Mouse (Mus musculus) midbrain, embryonic 10.5 days (tissue): ENCODE data around the gene Igf1r. TPM values are rescaled to one million over a fixed set of nuclear protein-coding genes. Genes with fewer than 3 reads are reported as not detected.

ENCODE experiments used
- DNase-seq: peaks from one replicate; pipeline ENCODE4 v3.0.0-alpha.2; 2017; ENCODE audit warnings: low spot score
- H3K27ac ChIP-seq: fragments of 300-500 bp; sonication (generic); replicated peaks from 2 replicates; pipeline ENCODE4 v1.5.1; 2016; ENCODE audit warnings: mild to moderate bottlenecking
- H3K27me3 ChIP-seq: fragments of 300-500 bp; sonication (generic); 2 replicates; pipeline ENCODE4 v1.6.1; 2016; ENCODE audit warnings: low read depth, mild to moderate bottlenecking; ENCODE audit not compliant: poor library complexity, severe bottlenecking
- H3K36me3 ChIP-seq: fragments of 300-500 bp; sonication (generic); 2 replicates; pipeline ENCODE4 v1.6.1; 2016; ENCODE audit warnings: mild to moderate bottlenecking, moderate library complexity
- H3K4me1 ChIP-seq: fragments of 300-500 bp; sonication (generic); 2 replicates; pipeline ENCODE4 v1.6.1; 2016
- H3K4me3 ChIP-seq: fragments of 300-500 bp; sonication (generic); 2 replicates; pipeline ENCODE4 v1.5.1; 2016; ENCODE audit warnings: mild to moderate bottlenecking, moderate library complexity
- H3K9me3 ChIP-seq: fragments of 300-500 bp; sonication (generic); replicated peaks from 2 replicates; pipeline ENCODE4 v1.6.1; 2016; ENCODE audit warnings: mild to moderate bottlenecking
- WGBS: fragments of 180-500 bp; shearing (Covaris S2); methylation state at CpG from one replicate; pipeline ENCODE4 v1.1.7; 2016; 5-methylcytosine and 5-hydroxymethylcytosine counted together
- polyA plus RNA-seq: library from polyadenylated mRNA; unstranded; fragments of >200 nt; fragmentation: Nextera tagmentation; extraction: Ambion mirVana; gene quantifications from 2 replicates; pipeline ENCODE4 v1.2.1, GENCODE M21; 2016

Igf1r gene
- polyA plus RNA-seq, 1 experiment from 2014 or later, result 17.0 TPM

GRCm38 (mm10) chr7:68189691-68190456 is 237.2 kb downstream of the Igf1r start:
- Histone ChIP-seq H3K27me3 (no peaks in the 10 kb centered on the region), H3K36me3 (peaks cover 95% of the 10 kb centered on the region), H3K27ac (no peak overlapping the region), H3K9me3 (no peaks in the 10 kb centered on the region), H3K4me3 (no peak overlapping the region), H3K4me1 (no peaks in the 10 kb centered on the region)
- DNase-seq, result no peak
- 92% methylated on average over 13 of the region's 13 CpGs for WGBS

DNA sequence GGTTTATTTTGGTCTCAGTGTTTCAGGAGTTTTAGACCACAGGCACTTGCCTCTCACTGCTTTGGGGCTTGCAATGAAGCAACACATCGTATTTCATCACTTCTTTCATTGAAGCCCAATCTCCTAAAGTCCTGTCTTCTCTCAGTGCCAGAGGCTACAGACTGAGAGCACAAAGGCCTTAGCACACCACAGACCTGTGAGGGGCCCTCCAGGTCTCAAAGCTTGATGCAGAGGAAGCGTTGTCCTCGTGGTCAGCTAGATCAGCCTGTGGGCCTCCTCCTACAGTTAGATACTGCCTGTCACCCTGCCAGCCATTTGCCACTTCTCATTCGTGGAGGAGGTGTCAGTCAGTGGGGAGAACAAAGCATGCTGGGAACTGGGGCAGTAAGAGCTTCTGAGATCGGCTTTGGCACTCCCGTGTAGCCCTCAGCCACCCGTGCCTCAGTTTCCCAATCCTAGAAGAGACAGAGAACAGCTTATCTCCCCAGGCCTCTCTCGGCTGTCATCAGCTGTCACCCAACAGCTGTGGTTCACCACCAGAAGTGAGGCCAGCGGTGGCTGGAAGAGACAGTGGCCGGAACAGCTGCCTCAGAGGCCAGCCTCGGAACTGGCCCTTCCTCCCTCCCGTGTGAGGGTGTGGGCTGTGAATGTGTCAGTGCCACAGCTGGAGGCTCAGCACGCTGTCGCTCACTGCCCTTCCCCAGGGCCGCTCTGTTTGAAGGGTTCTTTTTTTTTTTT is 241.5 kb downstream of the Igf1r start:
- WGBS, result 91% methylated on average over 15 of the region's 15 CpGs
- no peak overlapping the region for H3K4me3 ChIP-seq
- no peaks in the 10 kb centered on the region for H3K27me3 ChIP-seq
- H3K4me1 ChIP-seq, result peaks cover 10% of the 10 kb centered on the region; the same call in 1 of the 2 replicates
- no peak for DNase-seq
- H3K36me3 ChIP-seq, result peaks cover 99% of the 10 kb centered on the region
- H3K27ac ChIP-seq, result no peak overlapping the region
- H3K9me3 ChIP-seq, result no peaks in the 10 kb centered on the region

GRCm38 (mm10) chr7:68199609-68200008 is 247.0 kb downstream of the Igf1r start:
- WGBS, result 96% methylated on average over 7 of the region's 7 CpGs
- no peak overlapping the region for H3K4me3 ChIP-seq
- no peak for DNase-seq
- no peak overlapping the region for H3K27ac ChIP-seq
- H3K36me3 ChIP-seq, result peaks cover 99% of the 10 kb centered on the region
- peaks cover 10% of the 10 kb centered on the region; the same call in 1 of the 2 replicates for H3K4me1 ChIP-seq
- H3K9me3 ChIP-seq, result no peaks in the 10 kb centered on the region
- H3K27me3 ChIP-seq, result no peaks in the 10 kb centered on the region

DNA sequence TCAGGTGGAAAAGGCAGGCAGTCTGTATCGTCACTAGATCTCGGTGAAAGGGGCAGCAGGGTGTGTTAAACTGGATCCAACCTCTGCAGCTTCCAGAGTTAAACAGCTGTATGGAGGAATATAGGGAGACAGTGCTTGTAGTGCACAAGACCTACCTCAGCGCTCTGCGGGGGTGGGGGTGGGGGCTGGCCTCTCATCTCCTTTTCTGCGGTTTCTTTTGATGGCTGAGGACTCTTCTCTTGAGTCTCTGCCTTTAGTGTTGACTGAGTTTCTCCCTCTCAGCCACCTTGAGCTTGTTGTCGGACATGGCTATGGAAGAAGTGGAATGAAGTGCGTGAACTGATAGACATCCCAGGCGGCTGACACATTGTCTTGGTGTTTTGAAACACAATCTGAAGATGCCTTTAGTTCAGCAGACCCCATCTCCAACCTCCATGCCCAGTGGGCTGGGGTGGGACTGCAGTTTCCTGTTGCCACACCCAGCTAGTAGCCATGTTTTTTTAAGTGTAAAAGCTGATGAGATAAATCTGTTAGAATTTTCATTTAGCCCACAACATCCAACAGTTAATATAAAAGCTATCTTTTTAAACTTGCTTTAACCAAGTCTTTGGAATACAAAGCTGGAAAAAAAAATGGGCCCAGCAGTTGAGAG is 253.3 kb downstream of the Igf1r start:
- H3K27me3 ChIP-seq, result no peaks in the 10 kb centered on the region
- peaks cover 100% of the 10 kb centered on the region for H3K36me3 ChIP-seq
- WGBS, result 94% methylated on average over 8 of the region's 8 CpGs

GRCm38 (mm10) chr7:68209039-68209438 is 256.4 kb downstream of the Igf1r start:
- Histone ChIP-seq H3K36me3 (peaks cover 100% of the 10 kb centered on the region), H3K4me1 (no peaks in the 10 kb centered on the region), H3K27ac (no peak overlapping the region), H3K4me3 (no peak overlapping the region), H3K9me3 (no peaks in the 10 kb centered on the region), H3K27me3 (no peaks in the 10 kb centered on the region)
- no peak for DNase-seq
- WGBS, result 93% methylated on average over 6 of the region's 6 CpGs

More for the DNA sequence above, 253.3 kb downstream of the Igf1r start:
- no peak for DNase-seq
- Histone ChIP-seq H3K4me3 (no peak overlapping the region), H3K27ac (no peak overlapping the region), H3K9me3 (no peaks in the 10 kb centered on the region), H3K4me1 (no peaks in the 10 kb centered on the region)

- no peaks in the 10 kb centered on the region for H3K27me3 ChIP-seq
- no peaks in the 10 kb centered on the region for H3K4me1 ChIP-seq
- 91% methylated on average over 4 of the region's 4 CpGs for WGBS
- no peak overlapping the region for H3K4me3 ChIP-seq
- no peak for DNase-seq
- H3K9me3 ChIP-seq, result no peaks in the 10 kb centered on the region
- no peak overlapping the region for H3K27ac ChIP-seq
- peaks cover 100% of the 10 kb centered on the region for H3K36me3 ChIP-seq
Observed at GRCm38 (mm10) chr7:68210417-68210816, 257.8 kb downstream of the Igf1r start.

DNA sequence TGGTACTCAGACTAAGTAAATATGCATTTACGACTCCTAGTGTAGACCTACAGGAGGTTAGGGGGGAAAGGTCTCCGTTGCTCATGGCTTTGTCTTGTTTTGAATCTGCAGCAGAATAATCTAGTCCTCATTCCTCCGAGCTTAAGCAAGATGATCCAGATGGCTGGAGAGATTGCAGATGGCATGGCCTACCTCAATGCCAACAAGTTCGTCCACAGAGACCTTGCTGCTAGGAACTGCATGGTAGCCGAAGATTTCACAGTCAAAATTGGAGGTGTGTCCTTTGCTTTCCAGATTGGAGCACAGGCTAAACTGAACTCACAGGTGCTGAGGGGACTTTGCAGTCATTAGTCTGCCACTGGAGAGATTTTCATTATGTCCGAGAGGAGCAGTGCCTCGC is 259.3 kb downstream of the Igf1r start:
- H3K27me3 ChIP-seq, result no peaks in the 10 kb centered on the region
- H3K27ac ChIP-seq, result no peak overlapping the region
- H3K9me3 ChIP-seq, result no peaks in the 10 kb centered on the region
- peaks cover 100% of the 10 kb centered on the region for H3K36me3 ChIP-seq
- WGBS, result 88% methylated on average over 7 of the region's 7 CpGs
- no peaks in the 10 kb centered on the region for H3K4me1 ChIP-seq
- DNase-seq, result no peak
- no peak overlapping the region for H3K4me3 ChIP-seq

DNA sequence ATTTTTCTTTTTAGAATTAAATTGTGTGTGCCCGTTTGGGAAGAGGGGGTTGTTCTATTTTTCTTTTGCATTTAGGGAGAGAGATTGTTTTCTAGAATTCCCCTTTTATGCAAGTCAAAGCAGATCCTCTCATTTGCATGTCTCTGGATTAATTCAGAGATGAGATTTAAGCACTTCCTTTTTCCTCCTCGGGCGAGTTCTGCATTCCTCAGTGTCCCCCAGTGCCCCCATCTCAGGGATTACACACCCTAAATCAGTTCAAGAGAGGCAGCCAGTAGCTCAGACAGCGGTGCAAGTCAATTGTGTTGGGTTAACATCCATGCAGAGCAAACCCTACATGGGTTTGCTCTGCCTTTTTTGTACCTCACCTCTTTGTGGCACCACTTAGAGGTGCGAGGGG is 261.2 kb downstream of the Igf1r start:
- Histone ChIP-seq H3K27me3 (no peaks in the 10 kb centered on the region), H3K36me3 (peaks cover 100% of the 10 kb centered on the region)
- WGBS, result 76% methylated on average over 5 of the region's 5 CpGs

GRCm38 (mm10) chr7:68215522-68216070 is 263.0 kb downstream of the Igf1r start:
- H3K4me3 ChIP-seq, result no peak overlapping the region
- H3K27me3 ChIP-seq, result no peaks in the 10 kb centered on the region
- H3K27ac ChIP-seq, result no peak overlapping the region
- H3K4me1 ChIP-seq, result no peaks in the 10 kb centered on the region
- peaks cover 99% of the 10 kb centered on the region for H3K36me3 ChIP-seq
- no peaks in the 10 kb centered on the region for H3K9me3 ChIP-seq
- WGBS, result 91% methylated on average over 18 of the region's 18 CpGs
- DNase-seq, result no peak

More for the DNA sequence above, 261.2 kb downstream of the Igf1r start:
- Histone ChIP-seq H3K4me1 (no peaks in the 10 kb centered on the region), H3K4me3 (no peak overlapping the region), H3K9me3 (no peaks in the 10 kb centered on the region), H3K27ac (no peak overlapping the region)
- DNase-seq, result no peak

GRCm38 (mm10) chr7:68218879-68219278 is 266.3 kb downstream of the Igf1r start:
- H3K4me1 ChIP-seq, result 0 out of 2 replicates have a peak, but pooled peaks cover 11% of the 10 kb centered on the region
- H3K4me3 ChIP-seq, result no peak overlapping the region
- WGBS, result 92% methylated on average over 11 of the region's 11 CpGs
- H3K9me3 ChIP-seq, result no peaks in the 10 kb centered on the region
- H3K27me3 ChIP-seq, result no peaks in the 10 kb centered on the region
- H3K27ac ChIP-seq, result no peak overlapping the region
- DNase-seq, result no peak
- peaks cover 98% of the 10 kb centered on the region for H3K36me3 ChIP-seq

DNA sequence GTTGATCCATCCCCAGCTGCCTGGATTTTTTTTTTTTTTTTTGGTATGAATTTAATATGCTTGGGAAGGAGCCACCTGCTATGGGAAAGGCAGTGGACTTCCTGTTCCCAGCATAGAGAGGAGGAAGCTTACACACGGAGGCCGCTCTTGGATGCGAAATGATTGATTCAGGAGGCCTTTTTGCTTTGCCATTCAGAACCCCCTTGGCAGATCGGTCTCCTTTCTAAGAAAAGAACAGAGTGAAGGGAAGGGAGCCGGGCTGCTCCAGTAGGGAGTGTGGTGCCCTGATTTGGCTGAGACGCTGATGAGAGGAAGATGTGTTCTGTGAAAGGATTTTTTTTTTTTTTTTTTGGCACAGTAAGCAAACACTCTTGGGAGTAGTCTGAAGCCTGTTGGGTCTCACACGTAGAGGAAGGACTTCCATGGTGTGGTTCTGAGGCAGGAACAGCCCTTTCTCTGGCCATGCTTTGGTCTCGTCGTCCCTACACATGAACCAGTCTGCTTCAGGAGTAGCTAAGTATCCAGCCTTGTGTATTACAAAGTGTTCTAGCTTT is 269.1 kb downstream of the Igf1r start:
- 91% methylated on average over 9 of the region's 9 CpGs for WGBS
- Histone ChIP-seq H3K36me3 (peaks cover 98% of the 10 kb centered on the region), H3K4me1 (0 out of 2 replicates have a peak, but pooled peaks cover 11% of the 10 kb centered on the region), H3K4me3 (no peak overlapping the region), H3K27me3 (no peaks in the 10 kb centered on the region), H3K9me3 (no peaks in the 10 kb centered on the region), H3K27ac (no peak overlapping the region)
- no peak for DNase-seq

- peaks cover 96% of the 10 kb centered on the region for H3K36me3 ChIP-seq
- 70% methylated on average over 13 of the region's 13 CpGs for WGBS
- H3K4me1 ChIP-seq, result peaks cover 23% of the 10 kb centered on the region
- H3K9me3 ChIP-seq, result no peaks in the 10 kb centered on the region
- H3K27ac ChIP-seq, result no peak overlapping the region
- H3K27me3 ChIP-seq, result no peaks in the 10 kb centered on the region
- DNase-seq, result no peak
- H3K4me3 ChIP-seq, result no peak overlapping the region
Observed at GRCm38 (mm10) chr7:68223356-68223808, 270.8 kb downstream of the Igf1r start.
